Mouse (Mus musculus): ENCODE results near the gene Fpr2. TPM values are rescaled to one million over a fixed set of nuclear protein-coding genes. Genes with fewer than 3 reads are reported as not detected.

Gene Fpr2
- 0.73 and 2.2 TPM in 2 replicates for polyA plus RNA-seq (2012; ENCODE audit: low replicate concordance)

DNA sequence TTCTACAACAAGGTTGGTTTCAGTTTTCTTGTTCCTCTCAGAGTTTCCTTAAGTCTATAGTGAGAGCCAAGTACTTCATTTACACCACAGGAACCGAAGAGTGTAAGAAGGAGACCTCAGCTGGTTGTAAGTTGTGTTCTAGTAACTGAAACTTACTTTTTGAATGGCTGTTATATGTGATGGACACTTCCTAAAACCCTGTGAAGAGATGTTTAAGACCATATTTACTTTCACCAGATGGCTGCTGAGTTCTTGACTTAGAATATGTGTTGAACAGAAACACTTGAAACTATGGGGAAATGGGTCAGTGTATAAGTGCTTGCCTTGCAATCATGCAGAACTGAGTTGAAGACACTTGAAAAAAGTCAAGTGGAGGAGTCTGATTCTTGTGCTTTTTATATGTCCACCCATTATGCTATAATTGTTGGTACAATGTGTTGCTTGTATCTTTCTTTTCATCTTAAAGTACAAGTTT is at the start of gene Fpr2, which contains the start of gene Fpr3:
TSS of gene Fpr2 (plus strand) at position 51 of the 475 bp plus-strand sequence.
TSS of gene Fpr3 (plus strand) at position 79 of the 475 bp plus-strand sequence.

DNA sequence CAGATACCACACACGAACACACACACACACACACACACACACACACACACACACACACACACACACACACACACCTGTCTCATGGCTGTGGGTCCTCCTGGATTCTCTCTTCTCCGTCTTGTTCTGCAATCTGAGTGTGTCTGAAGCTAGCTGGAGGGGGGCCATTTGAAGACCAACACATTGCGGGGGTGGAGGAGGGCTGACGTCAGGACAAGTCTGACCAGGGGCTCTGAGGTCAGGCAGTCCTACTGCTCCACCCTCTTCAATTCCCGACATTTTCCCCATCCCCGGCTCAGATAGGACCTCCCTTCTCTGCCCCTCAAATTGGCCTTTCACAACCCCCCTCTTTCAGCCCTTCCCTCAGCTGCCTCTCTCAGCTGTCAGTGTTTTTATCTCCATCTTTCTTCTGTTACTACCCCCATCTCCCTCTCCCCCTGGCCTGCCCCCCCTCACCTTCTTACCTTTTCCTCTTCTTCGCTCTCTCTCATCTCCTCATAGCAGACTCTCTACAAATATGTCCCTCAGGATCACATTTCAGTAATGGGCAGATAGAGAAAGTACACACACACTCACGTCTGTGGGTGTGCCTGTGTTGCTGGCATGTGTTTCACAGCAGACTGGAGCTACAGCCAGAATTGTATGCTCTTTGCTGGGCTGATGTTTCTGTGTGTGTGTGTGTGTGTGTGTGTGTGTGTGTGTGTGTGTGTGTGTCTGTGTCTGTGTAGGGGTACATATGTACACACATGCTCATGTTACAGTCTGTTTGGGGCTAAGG is 32.4 kb upstream of the Fpr2 start, which contains the start of gene Has1:
TSS of gene Has1 (minus strand) at position 142 of the 775 bp plus-strand sequence.

DNA sequence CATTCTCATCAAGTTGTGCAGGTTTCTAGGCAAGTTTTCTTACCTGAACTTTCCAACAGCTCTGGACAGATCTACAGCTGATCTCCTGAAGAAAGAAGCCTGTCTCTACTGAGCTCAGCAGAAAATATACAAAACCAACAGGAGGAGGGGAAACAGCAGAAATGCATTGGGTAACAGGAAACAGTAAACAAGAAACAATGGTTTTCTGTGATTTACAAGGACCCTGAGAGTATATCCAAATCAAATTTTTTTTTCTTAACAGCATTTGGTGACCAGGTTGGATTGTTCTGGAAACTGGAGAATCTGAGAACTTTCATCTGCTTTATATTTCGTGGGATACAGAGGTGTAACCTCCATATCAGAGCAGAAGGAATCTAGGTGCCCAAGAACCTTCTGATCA is 3.8 kb upstream of the Fpr2 start, which contains the start of gene Fpr1:
TSS of gene Fpr1 (minus strand) at position 101 of the 400 bp plus-strand sequence.

Other genes starting within 250 kb of the Fpr2 start
- not detected in 2 replicates for gene Vmn2r90, start 184.1 kb upstream of the Fpr2 start, polyA plus RNA-seq (2012; ENCODE audit: low replicate concordance)
- gene Spaca6, start 60.7 kb upstream of the Fpr2 start, polyA plus RNA-seq (2012; ENCODE audit: low replicate concordance), result 5.2 and 5.9 TPM in 2 replicates
- gene Has1, start 32.6 kb upstream of the Fpr2 start, polyA plus RNA-seq (2012; ENCODE audit: low replicate concordance), result 0.16 TPM in 1 of 2 replicates, not detected in the other
- 0.40 and 1.2 TPM in 2 replicates for gene Fpr1, start 3.9 kb upstream of the Fpr2 start, polyA plus RNA-seq (2012; ENCODE audit: low replicate concordance)
- gene Fpr3, start within 50 bp of the Fpr2 start, polyA plus RNA-seq (2012; ENCODE audit: low replicate concordance), result not detected in 2 replicates
- not detected in 2 replicates for gene Fpr-rs4, start 133.9 kb downstream of the Fpr2 start, polyA plus RNA-seq (2012; ENCODE audit: low replicate concordance)
- not detected in 2 replicates for gene Vmn2r124, start 161.6 kb downstream of the Fpr2 start, polyA plus RNA-seq (2012; ENCODE audit: low replicate concordance)
- not detected in 2 replicates for gene Vmn2r91, start 197.2 kb downstream of the Fpr2 start, polyA plus RNA-seq (2012; ENCODE audit: low replicate concordance)

Measured in hematopoietic multipotent progenitor cell, adult 10-12 weeks (in vitro differentiated cells).